Mouse (Mus musculus): ENCODE results near the gene Aire.

Gene Aire

GRCm38 (mm10) chr10:78069101-78070011 is 25.9 kb upstream of the Aire start, which contains the start of gene Icosl:
Icosl (plus strand) TSS chr10:78069302.
- no peak for TF ChIP-seq GATA4 (IDR thresholded peaks at IDR 0.05; ENCODE audit: insufficient replicate concordance, low read length)

GRCm38 (mm10) chr10:78068541-78068940 is 25.1 kb upstream of the Aire start:
- no peak for TF ChIP-seq GATA4 (IDR thresholded peaks at IDR 0.05; ENCODE audit: insufficient replicate concordance, low read length)

- no peak for TF ChIP-seq GATA4 (IDR thresholded peaks at IDR 0.05; ENCODE audit: insufficient replicate concordance, low read length)
These were observed 23.8 kb upstream of the Aire start for GRCm38 (mm10) chr10:78067226-78067625.

- no peak for TF ChIP-seq GATA4 (IDR thresholded peaks at IDR 0.05; ENCODE audit: insufficient replicate concordance, low read length)
These were observed 19.7 kb upstream of the Aire start for GRCm38 (mm10) chr10:78063122-78063521.

- no peak for TF ChIP-seq GATA4 (IDR thresholded peaks at IDR 0.05; ENCODE audit: insufficient replicate concordance, low read length)
These were observed 13.6 kb upstream of the Aire start for GRCm38 (mm10) chr10:78057056-78057455.

- TF ChIP-seq GATA4 (IDR thresholded peaks at IDR 0.05; ENCODE audit: insufficient replicate concordance, low read length), result no peak
These were observed 11.5 kb upstream of the Aire start for GRCm38 (mm10) chr10:78054633-78055565.

- no peak for TF ChIP-seq GATA4 (IDR thresholded peaks at IDR 0.05; ENCODE audit: insufficient replicate concordance, low read length)
These were observed 6.2 kb upstream of the Aire start for GRCm38 (mm10) chr10:78049519-78050035.

GRCm38 (mm10) chr10:78048061-78048730 is 4.8 kb upstream of the Aire start:
- TF ChIP-seq GATA4 (IDR thresholded peaks at IDR 0.05; ENCODE audit: insufficient replicate concordance, low read length), result no peak

- TF ChIP-seq GATA4 (IDR thresholded peaks at IDR 0.05; ENCODE audit: insufficient replicate concordance, low read length), result no peak
These were observed 3.0 kb upstream of the Aire start for GRCm38 (mm10) chr10:78046388-78046787.

GRCm38 (mm10) chr10:78044531-78044930 is 1.1 kb upstream of the Aire start:
- TF ChIP-seq GATA4 (IDR thresholded peaks at IDR 0.05; ENCODE audit: insufficient replicate concordance, low read length), result no peak

GRCm38 (mm10) chr10:78042697-78043405 is 559 bp downstream of the Aire start:
- no peak for TF ChIP-seq GATA4 (IDR thresholded peaks at IDR 0.05; ENCODE audit: insufficient replicate concordance, low read length)

- TF ChIP-seq GATA4 (IDR thresholded peaks at IDR 0.05; ENCODE audit: insufficient replicate concordance, low read length), result no peak
These were observed 1.3 kb downstream of the Aire start for GRCm38 (mm10) chr10:78042096-78042495.

GRCm38 (mm10) chr10:78041647-78042046 is 1.8 kb downstream of the Aire start, which contains the start of gene Dnmt3l:
Dnmt3l (plus strand) TSS chr10:78041947.
- TF ChIP-seq GATA4 (IDR thresholded peaks at IDR 0.05; ENCODE audit: insufficient replicate concordance, low read length), result no peak

- no peak for TF ChIP-seq GATA4 (IDR thresholded peaks at IDR 0.05; ENCODE audit: insufficient replicate concordance, low read length)
These were observed 6.3 kb downstream of the Aire start for GRCm38 (mm10) chr10:78037139-78037538.
